Mouse (Mus musculus): ENCODE measurements at regions not wholly inside any gene's neighbourhood (a gene's known extent, or its start where the extent isn't known, plus 50 kb on each side); places are given as distances from the start of the nearest gene placed in this dataset.
"Not testable (repeated sequence)": the region's sequence is repeated elsewhere in the genome, so short reads cannot be mapped to it uniquely, and the experiment has no call there.

DNA sequence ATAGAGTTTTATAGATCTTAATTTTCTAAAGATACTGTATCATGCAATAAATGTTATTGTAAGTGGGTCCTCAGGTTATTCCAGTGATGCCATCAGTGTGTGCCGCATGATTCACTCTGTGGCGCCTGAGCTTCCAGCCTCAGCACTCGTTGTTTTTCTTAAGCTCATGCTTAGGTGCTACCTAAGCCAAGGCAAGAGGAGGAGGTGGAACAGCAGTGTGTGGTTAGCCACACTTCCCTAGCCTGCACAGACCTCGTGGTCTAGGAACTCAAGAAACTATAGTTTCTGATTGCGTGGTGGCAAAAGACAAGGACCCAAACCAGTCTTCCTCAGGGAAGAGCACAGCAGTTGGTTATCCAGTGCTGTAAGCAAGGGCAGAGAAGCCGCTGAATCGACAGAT is 779.7 kb downstream of the Dad1 start:
- 90% methylated on average over 7 of the region's 7 CpGs for WGBS
- H3K4me3 ChIP-seq (ENCODE audit: insufficient read depth, low read depth, low read length); H3K27ac ChIP-seq (ENCODE audit: insufficient read depth, low read depth, low read length); H3K4me1 ChIP-seq (ENCODE audit: control insufficient read depth, insufficient read depth, low read length): not testable (repeated sequence)

DNA sequence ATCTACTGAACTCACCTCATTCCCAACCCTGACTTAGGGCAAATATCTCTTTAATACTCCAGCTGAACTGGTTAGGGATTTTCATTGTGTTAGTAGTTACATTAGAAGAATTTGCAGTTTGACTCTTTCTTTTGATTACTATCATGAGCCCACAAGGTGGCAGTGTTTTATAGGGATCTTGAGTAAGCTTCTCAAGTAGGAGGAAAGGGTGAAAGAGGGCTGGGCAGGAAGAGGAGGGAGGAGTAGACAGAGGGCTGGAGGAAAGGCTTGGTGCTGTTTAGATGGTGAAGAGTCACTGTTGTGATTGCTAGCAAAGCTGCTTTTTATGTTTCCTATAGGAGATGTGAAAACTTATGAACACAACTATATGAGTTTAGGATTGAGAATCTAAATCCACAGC is 793.1 kb downstream of the Dad1 start:
- H3K27ac ChIP-seq (ENCODE audit: insufficient read depth, low read depth, low read length); H3K4me3 ChIP-seq (ENCODE audit: insufficient read depth, low read depth, low read length); H3K4me1 ChIP-seq (ENCODE audit: control insufficient read depth, insufficient read depth, low read length): not testable (repeated sequence)

DNA sequence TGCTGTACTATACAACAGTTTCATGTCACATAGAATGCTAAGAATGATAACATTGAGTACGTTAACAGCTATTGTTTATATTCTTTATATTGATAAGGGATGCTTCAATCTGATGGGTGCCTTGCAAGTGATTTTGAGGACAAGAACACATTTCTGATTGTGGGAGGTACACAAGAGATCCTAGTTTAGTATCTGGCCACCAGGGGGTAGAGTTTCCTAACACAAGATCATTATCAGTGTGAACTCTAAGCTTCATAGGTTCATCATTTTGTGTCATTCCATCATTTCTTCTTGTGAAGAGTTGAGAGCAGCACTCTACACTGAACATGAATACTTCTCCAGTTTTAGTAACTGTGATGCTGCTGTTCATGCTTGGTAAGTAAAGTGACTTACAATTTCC is 799.9 kb downstream of the Dad1 start:
- no peaks in the 10 kb centered on the region for H3K4me1 ChIP-seq (ENCODE audit: control insufficient read depth, insufficient read depth, low read length)
- TF ChIP-seq CTCF (IDR thresholded peaks at IDR 0.05; ENCODE audit: insufficient read depth, low read depth, low read length) (no peak), POLR2A (IDR thresholded peaks at IDR 0.05; ENCODE audit: insufficient read depth, low read depth, low read length) (no peak)
- 95% methylated on average over 1 of the region's 1 CpGs for WGBS

DNA sequence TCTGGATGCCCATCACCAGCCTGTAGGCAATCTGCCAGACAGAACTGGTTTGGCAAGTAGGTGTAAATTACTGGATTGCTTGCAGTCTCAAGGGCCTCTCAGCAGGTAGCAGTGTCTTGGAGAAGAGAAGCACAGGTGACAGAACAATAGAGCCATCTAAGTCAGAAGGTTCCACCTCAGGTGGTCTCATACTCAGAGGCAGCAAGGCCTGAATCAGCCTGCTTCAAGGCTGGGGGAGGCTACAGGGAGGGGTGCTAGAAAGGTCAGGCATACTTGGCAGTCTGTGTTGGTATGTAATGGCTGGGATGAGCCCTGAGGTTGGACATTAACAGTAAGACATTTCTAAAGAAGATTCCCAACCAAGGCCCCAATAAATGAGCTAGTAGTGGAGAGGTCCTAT is 814.3 kb downstream of the Dad1 start:
- not testable (repeated sequence) for H3K4me3 ChIP-seq (ENCODE audit: insufficient read depth, low read depth, low read length); H3K4me1 ChIP-seq (ENCODE audit: control insufficient read depth, insufficient read depth, low read length); H3K27ac ChIP-seq (ENCODE audit: insufficient read depth, low read depth, low read length)

More for the DNA sequence above, 799.9 kb downstream of the Dad1 start:
- Histone ChIP-seq H3K27ac (ENCODE audit: insufficient read depth, low read depth, low read length) (no peak overlapping the region), H3K4me3 (ENCODE audit: insufficient read depth, low read depth, low read length) (no peak overlapping the region)

DNA sequence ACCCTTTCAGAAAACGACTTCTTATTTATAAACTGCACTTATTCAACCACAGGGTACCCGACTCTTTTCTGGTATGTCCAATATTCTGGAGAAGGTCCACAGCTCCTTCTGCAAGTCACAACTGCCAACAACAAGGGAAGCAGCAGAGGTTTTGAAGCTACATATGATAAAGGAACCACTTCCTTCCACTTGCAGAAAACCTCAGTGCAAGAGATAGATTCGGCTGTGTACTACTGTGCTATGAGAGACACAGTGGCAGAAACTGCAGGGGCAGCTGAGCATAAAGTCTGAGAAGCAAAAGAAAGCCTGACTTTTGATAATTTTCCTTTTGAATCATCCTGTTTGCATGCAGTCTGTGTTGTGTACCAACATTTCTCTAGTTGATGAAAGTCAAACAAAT is 823.8 kb downstream of the Dad1 start:
- H3K27ac ChIP-seq (ENCODE audit: insufficient read depth, low read depth, low read length); H3K4me1 ChIP-seq (ENCODE audit: control insufficient read depth, insufficient read depth, low read length); H3K4me3 ChIP-seq (ENCODE audit: insufficient read depth, low read depth, low read length): not testable (repeated sequence)
- WGBS: 81% methylated on average over 2 of the region's 3 CpGs

DNA sequence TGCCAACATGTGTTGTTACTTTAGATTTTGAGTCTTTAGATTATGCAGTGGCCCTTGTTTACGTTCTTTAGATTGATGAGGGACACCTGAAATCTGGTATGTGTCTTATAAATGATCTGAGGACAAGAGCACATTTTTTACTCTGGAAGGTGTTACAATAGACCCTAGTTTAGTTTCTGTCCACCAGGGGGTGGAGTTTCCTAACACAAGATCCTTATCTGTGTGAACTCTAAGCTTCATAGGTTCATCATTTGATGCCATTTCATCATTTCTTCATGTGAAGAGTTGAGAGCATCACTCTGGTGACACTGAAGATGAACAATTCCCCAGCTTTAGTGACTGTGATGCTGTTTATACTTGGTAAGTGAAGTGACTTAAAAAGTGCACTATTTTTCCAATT is 825.5 kb downstream of the Dad1 start:
- H3K4me1 ChIP-seq (ENCODE audit: control insufficient read depth, insufficient read depth, low read length); H3K4me3 ChIP-seq (ENCODE audit: insufficient read depth, low read depth, low read length); H3K27ac ChIP-seq (ENCODE audit: insufficient read depth, low read depth, low read length): not testable (repeated sequence)
- 93% methylated on average over 1 of the region's 1 CpGs for WGBS

DNA sequence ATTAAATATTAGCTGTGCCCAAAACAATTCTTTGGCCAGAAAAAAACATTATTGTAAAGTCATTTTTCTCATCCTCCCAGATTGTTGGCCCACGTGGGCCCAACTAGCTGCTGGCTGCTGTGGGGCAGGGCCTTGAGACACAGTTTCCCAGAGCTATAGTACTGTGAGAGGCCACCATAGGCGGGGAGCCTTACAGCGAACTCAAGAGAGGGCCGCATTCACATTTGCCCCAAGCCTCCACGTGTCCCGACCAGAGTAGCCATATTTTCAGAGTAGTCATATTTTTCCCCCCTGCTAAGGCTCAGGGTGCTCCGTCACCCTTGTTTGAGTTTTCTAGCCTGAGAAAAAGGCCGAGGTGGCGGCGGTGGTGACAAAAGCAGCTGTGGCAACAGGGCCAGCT is 826.3 kb downstream of the Dad1 start:
- not testable (repeated sequence) for H3K27ac ChIP-seq (ENCODE audit: insufficient read depth, low read depth, low read length); H3K4me3 ChIP-seq (ENCODE audit: insufficient read depth, low read depth, low read length); H3K4me1 ChIP-seq (ENCODE audit: control insufficient read depth, insufficient read depth, low read length)
- 81% methylated on average over 10 of the region's 10 CpGs for WGBS

DNA sequence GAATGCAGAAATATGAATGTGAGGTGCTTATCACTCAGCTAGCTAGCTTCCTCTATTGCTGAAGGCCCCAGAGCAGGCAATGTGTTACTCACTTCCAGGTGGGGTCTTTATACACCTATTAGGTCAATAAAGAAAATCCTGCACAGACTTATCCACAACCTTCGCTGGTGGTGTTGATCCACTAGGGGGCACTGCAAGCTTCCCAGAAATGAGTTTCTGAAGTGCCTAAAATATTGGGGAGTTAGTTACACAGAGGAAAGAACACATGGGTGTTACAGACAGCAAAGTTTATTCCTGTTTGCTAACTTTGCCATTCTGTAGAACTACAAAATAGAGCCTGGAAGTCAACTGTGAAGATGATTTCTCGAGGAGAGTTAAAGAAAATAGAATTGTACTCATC is 836.9 kb downstream of the Dad1 start:
- H3K27ac ChIP-seq (ENCODE audit: insufficient read depth, low read depth, low read length): not testable (repeated sequence)

DNA sequence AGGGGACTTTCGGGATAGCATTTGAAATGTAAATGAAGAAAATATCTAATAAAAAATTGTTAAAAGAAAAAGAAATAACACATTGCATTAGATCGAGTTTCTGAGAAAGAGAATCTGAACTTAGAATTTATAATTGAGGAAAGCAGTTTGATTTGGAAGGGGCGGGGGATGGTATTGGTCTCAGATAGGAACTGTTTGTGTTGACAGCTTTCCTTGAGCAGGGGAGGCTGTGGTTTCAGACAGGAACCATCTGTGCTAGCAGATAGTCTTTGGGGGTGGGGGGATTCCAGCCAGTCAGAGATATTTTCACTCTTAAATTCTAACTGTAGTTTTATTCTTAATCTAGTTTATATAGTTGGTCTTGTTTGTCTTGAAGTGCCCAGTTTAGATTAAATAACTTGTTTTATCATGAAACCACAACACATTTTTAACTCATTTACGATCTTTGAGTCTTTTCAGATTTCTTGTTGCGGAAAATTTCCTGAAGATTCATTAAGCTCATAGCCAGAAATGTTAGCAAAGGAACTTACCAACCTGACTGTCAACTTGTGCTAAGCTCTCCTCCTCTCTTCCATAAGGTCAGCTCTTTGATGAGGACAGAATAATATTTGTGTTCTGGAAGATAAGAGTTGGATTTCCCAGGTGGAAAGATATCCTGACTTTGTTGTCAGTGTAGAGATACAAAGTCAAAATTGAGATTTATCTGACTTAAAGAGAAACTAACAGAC is 846.2 kb downstream of the Dad1 start:
- H3K4me3 ChIP-seq (ENCODE audit: insufficient read depth, low read depth, low read length); H3K4me1 ChIP-seq (ENCODE audit: control insufficient read depth, insufficient read depth, low read length); H3K27ac ChIP-seq (ENCODE audit: insufficient read depth, low read depth, low read length): not testable (repeated sequence)
- 80% methylated on average over 2 of the region's 5 CpGs for WGBS

More for the DNA sequence above, 836.9 kb downstream of the Dad1 start:
- 58% methylated on average over 2 of the region's 2 CpGs for WGBS
- not testable (repeated sequence) for H3K4me1 ChIP-seq (ENCODE audit: control insufficient read depth, insufficient read depth, low read length); H3K4me3 ChIP-seq (ENCODE audit: insufficient read depth, low read depth, low read length)

DNA sequence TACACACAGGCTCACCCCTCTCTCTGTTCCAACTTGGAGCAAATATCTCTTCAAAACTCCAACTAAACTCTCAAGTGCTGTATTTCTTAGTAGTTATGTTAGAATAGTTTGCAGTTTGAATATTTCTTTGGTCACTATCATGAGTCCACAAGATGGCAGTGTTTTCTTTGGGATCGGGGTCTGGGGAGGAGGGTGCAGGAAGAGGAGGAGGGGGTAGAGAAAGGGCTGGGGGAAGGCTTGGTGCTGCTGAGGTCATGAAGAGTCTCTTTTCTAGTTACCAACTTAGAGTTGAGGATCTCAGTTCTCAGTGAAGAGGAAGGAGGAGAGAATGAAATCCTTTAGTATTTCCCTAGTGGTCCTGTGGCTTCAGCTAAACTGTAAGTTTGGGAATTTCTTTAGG is 863.6 kb downstream of the Dad1 start:
- H3K4me1 ChIP-seq (ENCODE audit: control insufficient read depth, insufficient read depth, low read length); H3K4me3 ChIP-seq (ENCODE audit: insufficient read depth, low read depth, low read length); H3K27ac ChIP-seq (ENCODE audit: insufficient read depth, low read depth, low read length): not testable (repeated sequence)
- WGBS: no CpG with 5 or more reads among the region's 1 CpGs

DNA sequence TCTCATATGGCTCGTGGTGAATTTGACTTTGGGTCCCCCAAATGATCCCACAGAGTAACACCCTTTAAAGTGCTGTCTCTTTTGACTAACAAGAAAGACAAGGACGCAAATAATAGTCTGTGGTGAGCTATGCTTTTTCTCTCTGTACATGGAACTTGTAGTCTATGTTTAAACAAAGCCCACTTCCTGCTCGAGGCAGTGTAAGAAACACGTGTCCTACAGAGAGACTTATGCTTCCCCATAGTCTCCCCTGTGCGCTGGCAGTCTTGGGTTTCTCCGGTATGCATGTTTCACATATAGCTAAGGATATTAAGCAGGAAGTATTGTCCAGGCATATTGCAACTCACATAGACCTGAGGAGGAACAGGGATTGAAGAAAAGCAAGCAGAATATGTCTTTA is 879.0 kb upstream of the Olfr1507 start:
- 91% methylated on average over 5 of the region's 6 CpGs for WGBS
- H3K4me3 ChIP-seq (ENCODE audit: insufficient read depth, low read depth, low read length); H3K27ac ChIP-seq (ENCODE audit: insufficient read depth, low read depth, low read length); H3K4me1 ChIP-seq (ENCODE audit: control insufficient read depth, insufficient read depth, low read length): not testable (repeated sequence)

DNA sequence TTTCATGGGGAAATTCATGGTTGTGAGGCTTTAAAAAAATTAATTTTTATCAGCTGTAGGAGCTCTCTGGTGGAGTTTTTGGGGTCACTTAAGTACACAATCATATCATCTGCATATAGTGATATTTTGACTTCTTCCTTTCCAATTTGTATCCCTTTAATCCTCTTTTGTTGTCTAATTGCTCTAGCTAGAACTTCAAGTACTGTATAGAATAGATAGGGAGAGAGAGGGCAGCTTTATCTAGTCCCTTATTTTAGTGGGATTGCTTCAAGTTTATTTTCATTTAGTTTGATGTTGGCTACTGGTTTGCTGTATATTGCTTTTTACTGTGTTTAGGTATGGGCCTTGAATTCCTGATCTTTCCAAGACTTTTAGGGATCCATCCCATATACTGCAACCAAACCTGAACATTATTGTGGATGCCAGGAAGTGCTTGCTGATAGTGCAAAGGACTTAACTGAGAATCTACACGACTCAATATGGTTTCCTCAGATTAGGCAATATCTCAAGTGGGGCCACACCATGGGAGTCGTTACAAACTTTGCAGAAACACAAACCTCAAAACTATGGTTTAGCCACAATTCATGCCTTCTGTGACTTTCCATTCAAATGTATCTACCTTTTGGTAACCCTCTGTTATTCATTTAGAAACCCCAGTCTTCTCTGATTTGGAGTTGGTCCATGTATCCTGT is 878.4 kb upstream of the Olfr1507 start:
- not testable (repeated sequence) for H3K4me1 ChIP-seq (ENCODE audit: control insufficient read depth, insufficient read depth, low read length); H3K4me3 ChIP-seq (ENCODE audit: insufficient read depth, low read depth, low read length); H3K27ac ChIP-seq (ENCODE audit: insufficient read depth, low read depth, low read length)
- 71% methylated on average over 1 of the region's 2 CpGs for WGBS

Data from olfactory bulb, adult 2 months (tissue).